Mouse (Mus musculus) small intestine, adult 10 weeks (tissue): ENCODE data around the gene Olfr659. TPM values are rescaled to one million over a fixed set of nuclear protein-coding genes. Genes with fewer than 3 reads are reported as not detected.

Experiments used
- polyA plus RNA-seq: library from polyadenylated mRNA; stranded (reverse); fragments of 350-450 nt; fragmentation: Illumina TruSeq; extraction: RNeasy Lipid Tissue Mini Kit (QIAGEN cat#74804); gene quantifications from one replicate; pipeline ENCODE4 v1.2.3, GENCODE M21; 2014; ENCODE audit warnings: low replicate concordance

Gene Olfr659
- polyA plus RNA-seq = not detected

GRCm38 (mm10) chr7:104666453-104666852, at the start of gene Olfr659:
Olfr659 (plus strand) TSS chr7:104666753.

GRCm38 (mm10) chr7:104624494-104624893, 42.1 kb upstream of the Olfr659 start, which contains the start of gene Olfr657:
Olfr657 (plus strand) TSS chr7:104624794.

GRCm38 (mm10) chr7:104646841-104647482, 19.6 kb upstream of the Olfr659 start, which contains the start of gene Olfr658:
Olfr658 (minus strand) TSS chr7:104647305.

GRCm38 (mm10) chr7:104686201-104686600, 19.6 kb downstream of the Olfr659 start, which contains the start of gene Olfr661:
Olfr661 (plus strand) TSS chr7:104686501.

Other genes with a start within 250 kb of the Olfr659 start
- gene Trim30a, start 201.6 kb upstream of the Olfr659 start, polyA plus RNA-seq = 56.4 TPM
- gene Trim30d, start 158.9 kb upstream of the Olfr659 start, polyA plus RNA-seq = 390 TPM
- not detected for gene Olfr651, start 116.6 kb upstream of the Olfr659 start, polyA plus RNA-seq
- not detected for gene Olfr652, start 105.9 kb upstream of the Olfr659 start, polyA plus RNA-seq
- not detected for gene Olfr653, start 89.4 kb upstream of the Olfr659 start, polyA plus RNA-seq
- gene Olfr654, start 79.7 kb upstream of the Olfr659 start, polyA plus RNA-seq = not detected
- gene Olfr655, start 65.0 kb upstream of the Olfr659 start, polyA plus RNA-seq = not detected
- gene Olfr656, start 52.8 kb upstream of the Olfr659 start, polyA plus RNA-seq = not detected
- gene Olfr657, start 42.0 kb upstream of the Olfr659 start, polyA plus RNA-seq = not detected
- gene Olfr658, start 19.4 kb upstream of the Olfr659 start, polyA plus RNA-seq = 0.15 TPM
- not detected for gene Olfr661, start 19.7 kb downstream of the Olfr659 start, polyA plus RNA-seq
- gene Usp17le, start 110.7 kb downstream of the Olfr659 start, polyA plus RNA-seq = not detected
- not detected for gene Usp17lb, start 175.8 kb downstream of the Olfr659 start, polyA plus RNA-seq
- not detected for gene Usp17la, start 190.3 kb downstream of the Olfr659 start, polyA plus RNA-seq
- gene Olfr665, start 211.3 kb downstream of the Olfr659 start, polyA plus RNA-seq = not detected
- not detected for gene Olfr666, start 229.2 kb downstream of the Olfr659 start, polyA plus RNA-seq